Mouse (Mus musculus) gastrocnemius, adult 2 months (tissue): ENCODE data around the gene Lrrc4. TPM values are rescaled to one million over a fixed set of nuclear protein-coding genes. Genes with fewer than 3 reads are reported as not detected.
A peak's percentile ranks its signal among the peaks of the same experiment; 100 is the strongest.

Source experiments
- DNase-seq: peaks from one replicate; pipeline ENCODE4 v3.0.0; 2022
- H3K27ac ChIP-seq: fragments of 200-600 bp; 2 replicates; pipeline ENCODE4 v1.8.1; 2022; ENCODE audit warnings: mild to moderate bottlenecking
- H3K4me3 ChIP-seq: fragments of 200-600 bp; 2 replicates; pipeline ENCODE4 v1.8.1; 2022; ENCODE audit warnings: mild to moderate bottlenecking, moderate library complexity
- CTCF ChIP-seq: fragments of 200-600 bp; IDR thresholded peaks from 2 replicates; pipeline ENCODE4 v1.8.1; 2022; ENCODE audit warnings: antibody characterized with exemption, mild to moderate bottlenecking, moderate library complexity
- intact Hi-C: fragments of 180-260 bp; cut with DNase I; formaldehyde crosslinking; loops from one replicate; pipeline ENCODE4 v1.15.1; 2025
- total RNA-seq, 2 experiments: library from RNA; stranded (reverse); gene quantifications; 2 replicates each; pipeline ENCODE4 v1.2.3; 2021

Lrrc4 gene
- total RNA-seq, 2 experiments from 2014 or later, result 0.33 to 0.54 TPM

DNA sequence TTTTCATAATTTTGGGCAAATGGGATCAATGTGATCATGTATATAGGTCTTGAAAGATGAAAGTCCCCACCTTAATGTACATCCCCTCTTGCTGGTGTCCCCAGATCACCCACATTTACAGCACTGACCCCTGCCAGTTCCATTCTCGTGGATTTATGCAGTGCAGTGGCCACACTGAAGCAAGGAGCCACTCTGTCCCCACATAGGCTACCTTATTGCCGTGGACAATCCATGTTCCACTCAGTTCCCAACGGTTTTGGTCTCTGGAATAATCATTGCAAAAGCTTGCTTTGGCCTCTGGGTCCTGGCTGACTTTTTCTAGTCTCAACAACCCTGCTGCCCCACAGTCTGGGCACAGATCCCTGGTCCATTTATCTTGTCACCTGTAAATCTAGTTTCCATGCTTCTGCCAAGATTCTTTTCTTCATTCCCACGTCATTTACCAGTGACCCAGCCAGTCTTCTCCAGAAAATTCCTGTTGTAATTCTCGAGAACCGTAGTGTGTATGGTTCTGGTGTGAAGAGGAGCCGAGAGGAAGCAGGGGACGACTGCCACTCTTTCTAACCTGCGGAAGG is 18.9 kb upstream of the Lrrc4 start:
- H3K27ac ChIP-seq, result no peak overlapping the region
- DNase-seq, result no peak
- intact Hi-C loops, result no loop called here

DNA sequence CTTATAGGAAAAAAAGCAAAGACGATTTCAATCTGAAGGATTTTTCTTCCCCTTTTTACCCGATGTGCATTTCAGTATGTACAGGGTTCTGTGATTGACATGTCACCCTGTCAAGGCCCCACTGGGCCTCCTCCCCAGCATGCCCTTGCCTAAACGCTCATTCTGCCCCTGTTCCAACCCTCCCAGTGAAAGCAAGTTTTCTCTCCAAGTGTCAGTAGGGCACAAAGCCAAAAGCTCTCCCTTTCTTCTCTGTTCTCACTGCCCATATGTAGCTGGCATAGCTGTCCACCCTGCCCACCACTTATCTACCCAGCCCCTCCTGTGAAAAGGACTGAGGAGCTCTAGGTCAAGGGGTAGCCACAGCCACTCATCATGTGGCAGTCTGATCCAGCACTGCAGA is 17.8 kb upstream of the Lrrc4 start:
- no peak for TF ChIP-seq CTCF
- intact Hi-C loops, result no loop called here
- no peak for DNase-seq
- Histone ChIP-seq H3K27ac (no peak overlapping the region), H3K4me3 (no peak overlapping the region)

More for the DNA sequence above, 18.9 kb upstream of the Lrrc4 start:
- no peak overlapping the region for H3K4me3 ChIP-seq
- no peak for TF ChIP-seq CTCF

DNA sequence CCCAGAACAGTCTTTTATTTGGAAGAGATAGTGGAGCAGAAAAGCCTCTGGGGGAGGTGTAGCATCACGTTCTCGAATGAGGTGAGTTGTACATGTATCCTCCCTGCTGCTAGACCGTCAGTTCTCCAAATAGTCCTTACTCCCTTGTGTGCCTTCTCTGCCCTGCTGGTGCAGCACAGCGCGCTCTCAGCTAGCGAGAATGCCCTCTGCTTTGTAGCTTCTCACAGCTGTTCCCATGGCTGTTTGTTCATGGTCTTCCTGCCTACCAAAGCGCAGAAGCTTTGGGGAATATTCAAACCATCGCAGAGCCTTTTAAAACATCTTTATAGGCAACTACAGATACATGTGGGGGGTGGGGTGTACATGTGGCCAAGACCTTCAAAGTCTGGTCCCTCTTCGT is 17.3 kb upstream of the Lrrc4 start:
- H3K27ac ChIP-seq, result no peak overlapping the region
- DNase-seq, result no peak
- no peak for TF ChIP-seq CTCF
- intact Hi-C loops, result no loop called here
- H3K4me3 ChIP-seq, result no peak overlapping the region

DNA sequence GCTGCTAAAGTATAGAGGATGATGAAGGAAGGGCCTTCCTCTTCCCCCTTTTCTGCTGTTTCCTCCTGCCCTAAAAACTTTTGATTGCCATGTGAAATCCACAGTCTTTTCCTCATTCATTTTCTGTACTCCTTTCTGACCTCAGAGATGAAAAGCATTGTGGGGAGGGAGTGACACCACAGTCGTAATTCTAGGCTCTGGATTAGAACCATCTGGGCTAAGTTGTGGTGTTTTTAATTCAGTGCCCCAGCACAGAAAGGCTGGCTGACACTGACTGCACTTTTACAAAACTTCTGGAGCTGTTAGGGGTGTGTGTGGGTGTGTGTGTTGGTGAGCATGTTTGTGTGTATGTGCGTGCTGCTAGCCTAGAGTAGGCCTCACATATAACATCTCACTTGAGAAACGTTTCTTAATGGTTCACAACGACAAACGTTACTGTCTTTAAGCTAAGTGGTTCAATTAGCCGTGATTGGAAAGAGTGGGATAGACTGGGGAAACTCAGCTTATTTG is 16.8 kb upstream of the Lrrc4 start:
- intact Hi-C loops, result no loop called here
- 0 out of 2 replicates have a peak overlapping the region, but pooled peaks have one; percentile 25 for H3K27ac ChIP-seq
- no peak for DNase-seq

DNA sequence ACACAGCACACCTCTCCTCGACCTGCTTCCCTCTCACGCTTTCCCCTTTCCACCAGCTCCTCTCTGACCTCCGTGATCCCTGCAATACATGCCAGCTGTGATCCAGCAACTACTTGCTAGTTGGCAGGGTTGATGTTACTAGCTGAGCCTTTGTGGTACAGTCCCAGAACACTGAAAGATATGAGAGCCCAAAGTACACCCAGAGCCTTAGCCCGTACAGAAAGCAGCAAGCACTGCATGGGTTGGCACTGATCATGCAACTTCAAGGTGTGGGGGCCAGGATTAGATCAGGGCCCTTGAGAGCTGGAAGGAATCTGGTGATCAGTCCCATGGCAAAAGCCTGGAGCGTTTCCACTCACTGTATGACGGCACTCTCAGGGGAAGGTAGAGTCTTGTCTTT is 16.1 kb upstream of the Lrrc4 start:
- no peak for TF ChIP-seq CTCF
- H3K27ac ChIP-seq, result 0 out of 2 replicates have a peak overlapping the region, but pooled peaks have one; percentile 25
- intact Hi-C loops, result no loop called here
- no peak for DNase-seq
- H3K4me3 ChIP-seq, result no peak overlapping the region

More for the DNA sequence above, 16.8 kb upstream of the Lrrc4 start:
- no peak for TF ChIP-seq CTCF
- no peak overlapping the region for H3K4me3 ChIP-seq

DNA sequence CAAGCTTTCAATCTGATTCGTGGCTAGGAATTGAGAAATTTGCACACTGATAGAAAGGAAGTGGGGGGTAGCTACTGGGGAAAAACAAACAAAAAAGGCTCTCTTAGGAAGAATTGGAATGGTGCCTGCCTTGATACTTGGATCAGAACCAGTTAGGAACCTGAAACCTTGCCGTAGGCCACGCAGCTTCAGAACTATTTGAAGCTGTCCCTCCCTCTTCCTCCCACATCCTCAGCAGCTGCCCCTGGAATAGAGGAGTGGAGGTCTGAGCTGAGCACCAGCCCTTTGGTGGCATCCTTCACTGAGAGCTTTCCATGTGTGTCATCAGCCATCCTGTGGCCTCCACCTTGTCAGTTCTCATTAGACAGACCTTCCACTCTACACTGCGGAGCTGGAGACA is 14.1 kb upstream of the Lrrc4 start:
- TF ChIP-seq CTCF, result no peak
- Histone ChIP-seq H3K27ac (no peak overlapping the region), H3K4me3 (no peak overlapping the region)
- DNase-seq, result no peak
- intact Hi-C loops, result no loop called here

DNA sequence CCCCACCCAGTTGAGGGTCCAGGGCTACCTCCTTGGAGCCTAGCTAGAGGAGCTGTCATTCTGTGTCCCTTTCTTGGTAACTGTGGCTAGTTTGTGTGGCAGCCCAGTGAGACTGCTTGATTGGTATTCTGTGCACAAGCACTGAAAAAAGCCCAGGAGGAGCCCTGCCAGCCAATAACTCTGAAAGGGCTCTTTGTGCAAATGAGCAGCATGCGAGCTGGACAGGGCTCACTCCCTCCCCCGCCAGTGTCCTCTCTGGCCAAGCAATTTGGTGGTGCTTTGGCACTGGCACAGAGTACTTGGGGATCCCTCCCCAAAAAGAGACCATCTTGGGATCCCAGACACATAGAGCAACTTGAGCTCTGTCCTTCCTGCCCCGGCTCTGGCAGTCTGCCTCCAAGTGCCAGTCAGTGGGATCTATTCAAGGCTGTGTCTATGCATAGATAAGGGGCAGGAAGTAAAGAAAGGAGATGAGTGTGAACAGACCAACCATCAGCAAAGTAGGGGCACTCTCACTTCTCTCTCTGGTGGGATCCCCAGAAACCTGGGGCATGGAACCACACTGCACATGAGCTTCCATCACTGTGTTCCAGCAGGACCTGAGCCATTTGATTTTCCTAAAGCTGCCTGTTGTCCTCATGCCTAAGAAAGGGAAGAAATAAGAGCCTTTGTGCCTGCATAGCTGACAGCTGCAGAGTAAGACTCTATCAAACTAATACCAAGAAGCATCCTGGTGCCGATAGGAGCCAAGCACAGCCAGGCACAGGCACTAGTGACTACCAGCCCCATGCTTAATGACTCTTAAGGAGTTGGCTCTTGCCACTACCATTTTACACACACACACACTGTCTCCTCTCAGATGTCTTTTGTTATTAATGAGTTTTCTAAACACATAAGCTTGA is 11.1 kb upstream of the Lrrc4 start:
- DNase-seq, result peak; percentile 41
- no peak for TF ChIP-seq CTCF
- Histone ChIP-seq H3K27ac (0 out of 2 replicates have a peak overlapping the region, but pooled peaks have one; percentile 20), H3K4me3 (no peak overlapping the region)
- intact Hi-C loops, result no loop called here

DNA sequence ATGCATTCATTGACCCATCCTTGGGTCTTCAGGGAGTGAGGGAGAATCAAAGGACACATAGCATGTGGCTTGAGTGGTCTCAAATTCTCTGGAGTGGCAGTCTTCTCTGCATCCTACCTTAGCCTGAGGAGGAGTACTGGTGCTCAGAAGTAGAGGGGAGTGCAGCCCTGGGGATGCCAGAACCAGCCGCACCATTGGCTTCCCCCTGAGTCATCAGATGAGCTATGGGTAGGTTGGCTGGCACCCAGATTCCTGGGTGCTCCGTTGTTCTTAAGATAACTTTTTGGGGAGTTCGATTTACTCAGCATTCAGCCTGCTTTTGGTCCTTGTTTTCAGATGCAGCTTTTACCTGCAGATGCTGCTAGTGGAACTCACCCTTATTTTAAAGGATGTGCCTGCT is 10.0 kb upstream of the Lrrc4 start:
- intact Hi-C loops, result no loop called here
- DNase-seq, result no peak
- no peak overlapping the region for H3K27ac ChIP-seq
- no peak for TF ChIP-seq CTCF
- no peak overlapping the region for H3K4me3 ChIP-seq

DNA sequence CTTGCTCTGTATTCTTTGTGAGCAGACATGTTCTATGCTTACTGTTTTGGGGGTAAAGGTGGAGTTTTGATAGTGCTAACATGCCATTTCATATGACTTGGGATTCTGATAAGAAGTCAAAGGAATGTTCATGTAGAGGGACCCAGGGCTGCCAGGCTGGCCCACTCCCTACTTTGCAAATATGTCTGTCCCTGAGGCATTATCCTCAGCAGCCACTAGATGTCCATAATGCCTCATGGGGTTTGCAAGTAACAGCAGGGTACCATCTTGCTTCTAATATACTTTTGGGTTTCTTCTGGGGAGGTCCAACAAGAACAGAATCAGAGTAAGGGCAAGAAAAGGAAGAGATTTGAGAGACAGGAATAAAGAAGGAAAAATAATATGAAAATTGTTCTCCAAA is 5.1 kb upstream of the Lrrc4 start:
- H3K27ac ChIP-seq, result no peak overlapping the region
- no peak overlapping the region for H3K4me3 ChIP-seq
- DNase-seq, result no peak
- intact Hi-C loops, result no loop called here
- TF ChIP-seq CTCF, result peak; percentile 17; the same call in 1 of the 2 replicates

DNA sequence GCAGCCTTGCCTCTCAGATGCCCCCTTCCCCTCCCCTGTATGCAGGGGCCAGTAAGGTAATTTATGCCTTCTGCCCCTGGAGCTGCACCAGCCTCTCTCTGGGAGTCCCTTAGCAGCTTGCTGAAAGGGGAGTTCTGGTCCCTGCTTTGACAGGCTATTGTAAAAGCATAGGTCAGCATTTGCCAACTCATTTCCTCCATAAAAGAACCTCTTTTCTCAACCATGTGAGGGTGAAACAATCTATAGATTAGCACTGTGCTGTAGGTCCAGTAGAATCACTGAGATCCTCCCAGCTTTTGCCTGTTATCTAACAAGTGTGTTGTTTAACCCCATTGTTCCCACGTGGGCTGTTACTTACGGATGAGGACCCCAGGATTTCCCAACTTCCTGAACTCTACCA is 2.5 kb upstream of the Lrrc4 start:
- intact Hi-C loops, result no loop called here
- H3K4me3 ChIP-seq, result no peak overlapping the region
- no peak for TF ChIP-seq CTCF
- no peak for DNase-seq
- no peak overlapping the region for H3K27ac ChIP-seq

DNA sequence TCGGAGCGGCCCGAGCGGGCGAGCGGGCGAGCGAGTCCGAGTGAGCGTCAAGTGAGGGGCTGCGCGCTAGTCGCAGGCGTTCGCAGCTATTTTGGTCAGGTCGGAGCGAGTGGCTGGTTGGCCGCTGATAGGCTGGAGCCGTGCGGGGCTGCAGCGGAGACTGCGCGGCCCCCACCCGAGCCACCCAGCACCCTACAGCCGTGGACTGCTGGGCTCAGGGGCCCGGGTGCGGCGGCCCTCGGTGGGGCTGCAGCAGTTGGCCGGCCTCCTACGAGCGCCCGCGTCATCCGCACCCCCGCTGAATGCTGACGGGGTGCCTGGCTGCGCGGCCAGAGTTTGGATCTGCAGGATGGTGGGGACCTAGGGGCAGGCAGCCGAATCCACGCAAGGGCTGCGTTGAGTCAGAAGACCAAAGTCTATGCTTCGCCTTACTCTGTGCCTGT is 1.9 kb upstream of the Lrrc4 start:
- Histone ChIP-seq H3K4me3 (peak overlapping the region; percentile 89), H3K27ac (peak overlapping the region; percentile 24)
- intact Hi-C loops, result no loop called here
- DNase-seq, result peak; percentile 57
- no peak for TF ChIP-seq CTCF

DNA sequence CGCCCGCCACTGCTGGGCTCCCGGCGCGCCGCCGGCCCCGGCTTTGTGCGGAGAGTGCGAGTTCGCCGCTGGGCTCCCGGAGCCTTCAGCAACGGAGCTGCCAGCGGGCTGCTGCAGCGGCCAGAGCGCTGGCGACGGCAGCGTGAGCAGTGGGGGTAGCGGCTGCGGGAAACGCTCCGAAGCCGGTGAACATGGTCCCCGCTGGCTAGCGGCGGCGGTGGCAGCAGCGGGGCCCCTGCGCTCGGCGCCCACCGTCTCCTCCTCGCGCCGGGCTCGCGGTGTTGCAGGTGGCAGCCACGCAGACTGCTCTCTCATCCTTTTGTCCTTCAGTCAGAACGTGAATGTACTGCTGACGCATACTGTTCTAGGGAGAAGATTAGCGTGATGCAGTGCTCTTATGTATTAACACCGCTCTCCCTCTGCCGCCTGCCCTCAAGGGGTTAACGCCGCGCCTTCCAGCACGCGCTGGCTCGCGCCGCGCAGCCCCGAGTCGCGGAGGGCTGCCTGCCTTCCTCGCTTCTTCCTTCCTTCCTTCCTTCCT is 1.3 kb upstream of the Lrrc4 start:
- Histone ChIP-seq H3K27ac (peak overlapping the region; percentile 24), H3K4me3 (peak overlapping the region; percentile 89)
- peak; percentile 63 for DNase-seq
- intact Hi-C loops, result no loop called here
- peak; percentile 18; the same call in 1 of the 2 replicates for TF ChIP-seq CTCF
